Mouse (Mus musculus) cerebellum, adult 11 months (tissue): Measurements from ENCODE around the gene Tra2b.
"Not testable (repeated sequence)": the region's sequence is repeated elsewhere in the genome, so short reads cannot be mapped to it uniquely, and the experiment has no call there.

ENCODE experiments used
- DNase-seq: peaks from one replicate; pipeline ENCODE4 v3.0.0; 2022

Tra2b gene

DNA sequence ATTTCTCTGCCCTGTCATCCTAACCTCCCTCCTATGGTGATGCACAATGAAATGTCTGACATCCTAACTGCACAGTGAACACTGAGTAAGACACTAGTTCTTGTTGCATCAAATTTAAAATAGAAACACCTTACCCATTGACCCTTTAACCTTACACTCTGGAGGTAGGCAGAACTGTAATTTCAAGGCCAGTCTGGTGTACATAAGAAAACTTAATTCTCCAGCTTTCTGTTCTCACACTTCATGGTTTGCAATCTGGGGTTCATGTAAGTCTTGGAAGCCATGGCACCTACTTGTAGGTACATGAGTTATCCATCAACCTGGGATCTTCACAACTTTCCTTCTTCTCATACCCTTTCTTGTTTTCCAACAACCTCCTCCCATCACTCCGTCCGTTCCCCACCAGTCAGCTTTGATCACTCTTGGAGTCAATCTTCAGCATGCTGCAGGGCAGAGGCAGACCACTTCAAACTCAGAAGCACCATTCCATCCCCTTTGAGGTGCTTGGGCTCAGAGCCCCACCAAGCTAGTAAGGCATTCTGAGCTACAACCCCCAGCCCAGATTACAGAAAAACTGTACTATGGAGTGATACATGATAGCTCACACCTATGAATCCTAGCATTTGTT, 23.5 kb downstream of the Tra2b start:
- no peak for DNase-seq

DNA sequence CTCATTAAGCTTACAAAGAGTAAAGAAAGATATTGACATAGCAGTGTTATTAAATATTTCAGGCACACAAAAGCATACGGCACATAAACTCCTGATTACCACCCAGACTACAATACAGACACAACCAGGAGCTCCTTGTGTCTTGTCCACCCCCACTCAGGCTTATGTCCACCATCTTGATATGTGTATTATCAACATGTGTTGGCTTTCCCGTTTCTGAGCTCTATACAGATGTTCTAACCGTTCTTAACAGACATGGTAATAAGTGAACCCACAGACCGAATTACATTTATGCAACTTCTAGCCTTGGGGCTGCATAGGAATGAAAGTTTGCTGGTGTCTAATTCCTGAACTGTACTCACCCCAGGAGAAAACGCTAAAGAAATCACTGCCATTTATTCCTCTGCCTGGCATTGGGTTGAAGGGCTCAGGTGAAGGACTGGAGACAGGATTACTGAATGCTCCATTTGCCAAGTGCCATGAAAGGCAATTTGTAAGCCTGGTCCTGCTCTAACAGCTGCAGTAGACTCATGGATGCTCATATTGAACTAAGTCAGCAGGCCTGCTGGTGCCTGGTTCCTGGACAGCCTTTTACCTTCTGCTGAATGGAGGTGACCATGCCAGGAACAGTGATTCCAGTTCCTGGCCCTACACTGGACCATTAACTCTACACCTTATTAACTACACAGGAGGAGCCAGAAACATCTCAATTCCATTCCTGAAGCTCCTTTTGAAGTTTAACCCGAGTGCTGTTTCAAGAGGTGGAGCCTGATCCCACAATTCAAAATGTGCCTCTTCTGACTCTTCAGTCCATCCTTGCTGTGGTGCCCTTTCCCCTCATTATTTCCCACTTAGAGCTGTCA, 24.2 kb downstream of the Tra2b start:
- DNase-seq: no peak

DNA sequence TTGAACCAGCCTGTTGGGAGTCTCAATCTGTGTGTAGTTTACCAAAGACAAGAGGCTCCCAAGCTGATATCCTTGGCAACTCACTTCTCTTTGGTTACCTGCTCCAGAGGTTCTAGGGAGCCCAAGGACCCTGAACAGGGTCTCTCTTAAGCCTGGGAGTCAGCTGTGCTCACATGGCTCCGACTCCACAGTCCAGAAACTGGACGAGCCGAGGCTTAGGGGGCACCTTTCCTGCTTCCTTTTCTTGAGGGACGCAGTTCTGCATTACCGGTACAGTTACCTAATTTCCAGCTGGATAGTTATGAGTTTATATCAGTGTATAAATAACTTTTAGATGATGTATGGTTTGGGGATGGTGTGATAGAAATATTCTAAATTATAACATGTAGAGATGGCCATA, 24.9 kb downstream of the Tra2b start:
- DNase-seq: no peak

DNA sequence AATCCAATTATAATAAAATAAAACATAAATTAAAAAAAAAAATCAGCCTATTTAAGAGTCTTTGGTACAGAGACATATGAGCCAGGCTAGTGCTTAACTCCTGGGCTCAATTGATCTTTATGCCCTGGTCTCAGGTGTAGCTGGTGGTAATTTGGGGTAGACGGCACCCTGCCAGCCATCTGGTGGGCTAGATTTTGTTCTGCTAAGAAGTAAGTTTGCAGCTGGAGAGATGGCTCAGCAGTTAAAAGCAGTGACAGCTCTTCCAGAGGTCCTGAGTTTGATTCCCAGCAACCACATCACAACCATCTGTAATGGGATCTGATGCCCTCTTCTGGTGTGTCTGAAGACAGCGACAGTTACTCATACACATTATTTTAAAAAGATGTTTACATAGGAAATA, 25.8 kb downstream of the Tra2b start:
- no peak for DNase-seq

DNA sequence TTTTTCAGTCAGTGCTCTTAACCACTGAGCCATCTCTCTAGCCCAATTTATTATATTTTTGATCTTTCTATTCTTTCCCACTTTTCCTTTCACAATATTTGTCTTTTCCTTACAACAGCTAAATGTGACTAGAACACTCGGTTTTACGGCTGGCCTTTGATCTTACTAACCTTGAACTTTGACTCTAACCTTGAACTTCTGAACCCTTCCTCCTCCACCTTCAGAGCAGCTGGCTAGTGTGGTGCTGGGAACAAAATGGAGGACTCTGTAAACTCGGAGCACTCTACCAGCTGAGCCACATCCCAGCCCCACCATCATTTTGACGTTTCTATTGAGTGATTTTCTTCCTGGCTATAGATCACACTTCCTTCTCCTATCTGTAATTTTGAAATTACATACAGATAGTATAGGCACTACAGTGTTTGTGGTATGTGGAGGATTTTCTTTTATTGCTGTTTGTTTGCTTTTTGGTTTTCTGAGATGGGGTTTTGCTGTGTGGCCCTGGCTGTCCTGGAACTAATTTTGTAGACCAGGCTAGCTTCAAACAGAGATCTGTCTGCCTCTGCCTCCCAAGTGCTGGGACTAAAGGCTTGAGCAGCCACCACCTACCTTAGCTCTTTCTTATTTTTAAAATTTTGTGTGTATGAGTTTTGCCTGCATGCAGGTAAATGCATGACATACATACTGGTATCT, 26.7 kb downstream of the Tra2b start:
- no peak for DNase-seq

DNA sequence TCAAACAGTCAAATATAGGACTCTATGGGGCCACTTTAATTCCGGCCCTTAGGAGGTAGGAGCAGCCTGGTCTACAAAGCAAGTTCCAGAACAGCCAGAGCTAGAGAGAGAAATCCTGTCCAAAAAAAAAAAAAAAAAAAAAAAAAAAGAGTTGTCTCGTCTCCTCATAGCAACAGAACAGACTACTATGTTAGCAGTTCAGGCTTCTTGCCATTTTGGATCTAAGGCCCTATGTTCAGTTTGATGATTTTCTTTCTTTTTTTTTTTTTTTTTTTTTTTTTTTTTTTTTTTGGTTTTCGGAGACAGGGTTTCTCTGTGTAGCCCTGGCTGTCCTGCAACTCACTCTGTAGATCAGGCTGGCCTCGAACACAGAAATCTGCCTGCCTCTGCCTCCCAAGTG, 27.4 kb downstream of the Tra2b start:
- not testable (repeated sequence) for DNase-seq

DNA sequence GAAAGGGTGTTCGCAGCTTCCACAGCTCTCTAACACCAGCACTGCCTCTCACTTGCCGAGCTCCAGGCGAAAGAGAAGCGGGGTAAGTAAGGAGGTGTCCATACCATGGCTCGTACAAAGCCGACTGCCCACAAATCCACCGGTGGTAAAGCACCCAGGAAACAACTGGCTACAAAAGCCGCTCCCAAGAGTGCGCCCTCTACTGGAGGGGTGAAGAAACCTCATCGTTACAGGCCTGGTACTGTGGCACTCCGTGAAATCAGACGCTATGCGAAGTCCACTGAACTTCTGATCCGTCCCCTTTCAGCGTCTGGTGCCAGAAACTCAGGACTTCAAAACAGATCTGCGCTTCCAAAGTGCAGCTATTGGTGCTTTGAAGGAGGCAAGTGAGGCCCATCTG, 29.0 kb downstream of the Tra2b start:
- no peak for DNase-seq

DNA sequence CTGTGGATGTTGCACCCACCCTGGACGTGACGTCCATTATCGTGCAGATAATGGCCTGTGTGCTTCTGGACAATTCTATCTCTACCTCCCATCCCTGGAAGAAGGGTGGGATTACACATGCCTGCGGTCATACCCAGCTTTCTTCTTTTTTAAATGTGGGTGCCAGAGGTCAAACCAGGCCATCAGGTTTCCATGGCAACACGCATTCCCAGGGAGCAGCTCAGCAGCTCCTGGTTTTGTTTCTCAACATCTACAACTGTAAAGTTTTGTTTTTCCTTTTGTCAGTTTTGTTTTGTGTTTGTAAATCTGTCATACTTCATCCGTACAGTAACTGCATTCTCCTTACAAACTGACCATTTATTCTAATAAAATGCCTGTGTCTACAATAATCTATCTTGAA, 31.3 kb downstream of the Tra2b start:
- no peak for DNase-seq

DNA sequence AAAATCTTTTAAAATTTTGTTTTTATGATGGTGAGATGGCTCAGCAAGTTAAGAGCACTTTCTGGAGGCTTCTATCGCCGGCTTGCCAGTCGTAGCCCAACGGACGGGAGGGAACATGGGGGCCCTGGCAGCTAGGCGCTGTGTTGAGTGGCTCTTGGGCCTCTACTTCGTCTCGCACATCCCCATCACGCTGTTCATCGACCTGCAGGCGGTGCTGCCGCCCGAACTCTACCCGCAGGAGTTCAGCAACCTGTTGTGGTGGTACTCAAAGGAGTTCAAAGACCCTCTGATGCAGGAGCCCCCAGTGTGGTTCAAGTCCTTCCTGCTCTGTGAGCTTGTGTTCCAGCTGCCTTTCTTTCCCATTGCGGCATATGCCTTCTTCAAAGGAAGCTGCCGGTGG, 35.5 kb downstream of the Tra2b start:
- DNase-seq: not testable (repeated sequence)

DNA sequence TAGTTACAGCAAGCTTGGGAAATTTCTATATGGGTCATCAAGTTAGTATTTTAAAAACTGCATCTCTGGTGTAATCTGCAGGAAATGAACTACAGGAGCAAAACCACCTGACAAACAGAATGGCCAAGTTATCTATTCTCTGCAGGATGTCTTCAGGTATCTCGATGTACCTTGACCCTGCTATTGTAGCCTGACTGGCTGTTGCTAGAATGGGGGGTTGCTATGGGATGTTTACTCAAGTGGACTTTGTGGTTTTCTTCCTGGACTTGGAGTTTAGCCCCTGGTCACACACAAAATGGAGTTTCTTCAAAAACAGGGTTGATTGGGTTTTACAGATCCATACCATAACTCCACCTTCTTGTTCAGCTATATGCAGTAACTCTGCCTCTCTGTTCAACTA, 62.3 kb downstream of the Tra2b start:
- no peak for DNase-seq

DNA sequence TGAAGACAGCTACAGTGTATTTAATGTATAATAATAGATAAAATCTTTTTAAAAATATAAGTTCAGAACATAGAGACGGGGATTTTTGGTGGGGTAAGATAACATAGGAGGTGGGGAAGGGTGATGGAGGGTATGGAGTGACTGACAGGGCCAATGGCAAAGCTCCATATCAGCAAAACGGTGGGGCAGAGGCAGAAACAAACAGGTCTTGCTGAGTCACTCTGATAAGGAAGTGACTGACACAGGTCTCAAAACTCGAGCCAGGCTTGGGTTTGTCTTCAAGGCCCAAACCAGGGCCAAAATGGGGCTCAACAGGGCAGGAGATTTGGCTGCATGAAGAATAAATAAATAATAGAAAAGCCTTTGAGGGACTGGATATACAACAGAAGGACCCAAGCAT, 63.9 kb downstream of the Tra2b start:
- DNase-seq: no peak

DNA sequence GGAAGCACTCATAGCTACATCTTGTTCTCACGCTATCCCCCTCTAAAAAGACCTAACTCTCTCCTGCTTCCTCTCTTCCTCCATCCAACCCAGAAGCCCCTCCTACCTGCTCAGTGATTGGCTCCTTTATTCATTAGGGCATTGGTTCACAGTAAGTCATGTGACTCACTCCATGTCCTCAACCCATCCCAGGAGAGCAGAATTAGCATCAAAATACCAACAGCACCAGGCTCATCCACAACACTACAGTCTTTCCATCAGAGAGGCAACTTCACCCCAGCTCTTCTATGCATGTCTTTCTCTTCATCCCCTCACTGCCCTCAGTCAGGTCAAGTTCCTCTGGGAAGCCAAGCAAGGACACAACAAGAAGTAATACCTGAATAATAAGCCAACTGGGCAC, 65.3 kb downstream of the Tra2b start:
- DNase-seq: no peak
